Mouse (Mus musculus): ENCODE data around the gene Lnx2.

Gene Lnx2

GRCm38 (mm10) chr5:147050816-147051499 is 25.4 kb downstream of the Lnx2 start:
- DNase-seq (ENCODE audit: low spot score): no peak

GRCm38 (mm10) chr5:147049544-147050209 is 26.7 kb downstream of the Lnx2 start:
- DNase-seq (ENCODE audit: low spot score): no peak

GRCm38 (mm10) chr5:147045929-147046328 is 30.5 kb downstream of the Lnx2 start:
- no peak for DNase-seq (ENCODE audit: low spot score)

GRCm38 (mm10) chr5:147045311-147045710 is 31.1 kb downstream of the Lnx2 start:
- no peak for DNase-seq (ENCODE audit: low spot score)

- no peak for DNase-seq (ENCODE audit: low spot score)
Measured at GRCm38 (mm10) chr5:147043240-147043844, 33.0 kb downstream of the Lnx2 start.

GRCm38 (mm10) chr5:147041965-147042937 is 34.1 kb downstream of the Lnx2 start:
- DNase-seq (ENCODE audit: low spot score): no peak

- DNase-seq (ENCODE audit: low spot score): no peak
Measured at GRCm38 (mm10) chr5:147039394-147039793, 37.0 kb downstream of the Lnx2 start.

GRCm38 (mm10) chr5:147037601-147038000 is 38.8 kb downstream of the Lnx2 start:
- no peak for DNase-seq (ENCODE audit: low spot score)

GRCm38 (mm10) chr5:147036661-147037060 is 39.7 kb downstream of the Lnx2 start:
- DNase-seq (ENCODE audit: low spot score): no peak

- no peak for DNase-seq (ENCODE audit: low spot score)
Measured at GRCm38 (mm10) chr5:147036028-147036427, 40.4 kb downstream of the Lnx2 start.

- no peak for DNase-seq (ENCODE audit: low spot score)
Measured at GRCm38 (mm10) chr5:147035301-147035700, 41.1 kb downstream of the Lnx2 start.

- no peak for DNase-seq (ENCODE audit: low spot score)
Measured at GRCm38 (mm10) chr5:147034283-147034682, 42.1 kb downstream of the Lnx2 start.

GRCm38 (mm10) chr5:147033155-147033554 is 43.2 kb downstream of the Lnx2 start:
- DNase-seq (ENCODE audit: low spot score): no peak

GRCm38 (mm10) chr5:147031281-147031680 is 45.1 kb downstream of the Lnx2 start:
- DNase-seq (ENCODE audit: low spot score): no peak

GRCm38 (mm10) chr5:147024331-147025034 is 51.9 kb downstream of the Lnx2 start:
- peak; percentile 49 for DNase-seq (ENCODE audit: low spot score)

GRCm38 (mm10) chr5:147023245-147023970 is 53.0 kb downstream of the Lnx2 start:
- DNase-seq (ENCODE audit: low spot score): no peak

- no peak for DNase-seq (ENCODE audit: low spot score)
Measured at GRCm38 (mm10) chr5:147021546-147022265, 54.7 kb downstream of the Lnx2 start.

GRCm38 (mm10) chr5:147020579-147020978 is 55.8 kb downstream of the Lnx2 start:
- no peak for DNase-seq (ENCODE audit: low spot score)

GRCm38 (mm10) chr5:147018761-147019160 is 57.6 kb downstream of the Lnx2 start:
- DNase-seq (ENCODE audit: low spot score): no peak

GRCm38 (mm10) chr5:147017526-147017925 is 58.9 kb downstream of the Lnx2 start:
- no peak for DNase-seq (ENCODE audit: low spot score)

Data from testis, postnatal 10 days (tissue).